Mouse (Mus musculus): ENCODE data around the gene Arxes1. TPM values are rescaled to one million over a fixed set of nuclear protein-coding genes. Genes with fewer than 3 reads are reported as not detected.
"Not testable (repeated sequence)": the region's sequence is repeated elsewhere in the genome, so short reads cannot be mapped to it uniquely, and the experiment has no call there.

Gene Arxes1
- polyA plus RNA-seq, 1 experiment from 2014 or later: 49.3 TPM

DNA sequence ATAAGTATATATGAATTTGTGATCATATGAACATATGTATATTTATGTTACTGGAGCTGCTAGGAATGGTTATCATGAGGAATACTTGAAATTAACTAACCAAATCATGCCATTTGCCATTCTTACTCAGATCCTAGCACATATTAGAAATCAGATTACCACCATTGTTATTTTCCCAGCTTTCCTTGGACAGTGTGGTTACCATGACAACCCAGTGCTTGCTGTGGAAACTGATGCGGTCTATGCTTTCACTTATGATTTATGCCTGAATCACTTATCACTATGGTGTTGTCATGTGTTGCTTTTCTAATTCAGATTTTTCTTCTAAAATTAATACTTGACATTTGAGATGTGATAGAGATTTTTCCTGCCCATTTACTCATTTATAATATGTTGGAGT is 2.8 kb upstream of the Arxes1 start:
- Histone ChIP-seq H3K27me3 (ENCODE audit: control insufficient read depth, insufficient read depth, low read length) (no peaks in the 10 kb centered on the region), H3K4me2 (ENCODE audit: low read depth, low read length, severe bottlenecking) (no peak overlapping the region), H3K27ac (ENCODE audit: low read depth, low read length) (no peak overlapping the region), H3K9me3 (ENCODE audit: control insufficient read depth, low read length) (no peaks in the 10 kb centered on the region), H3K4me3 (ENCODE audit: low read depth, low read length) (no peak overlapping the region), H3K36me3 (ENCODE audit: control insufficient read depth, insufficient read depth, low read length) (no peaks in the 10 kb centered on the region), H3K9ac (ENCODE audit: low read length) (no peak overlapping the region), H3K4me1 (replicated peaks; ENCODE audit: control insufficient read depth, insufficient read depth, low read length) (no peaks in the 10 kb centered on the region)
- 79% methylated on average over 1 of the region's 1 CpGs for WGBS
- DNase-seq (ENCODE audit: low spot score) (no peak), ATAC-seq (replicated peaks; ENCODE audit: low FRiP score) (no peak)

- Histone ChIP-seq H3K9me3 (ENCODE audit: control insufficient read depth, low read length) (no peaks in the 10 kb centered on the region), H3K36me3 (ENCODE audit: control insufficient read depth, insufficient read depth, low read length) (no peaks in the 10 kb centered on the region), H3K27ac (ENCODE audit: low read depth, low read length) (no peak overlapping the region), H3K9ac (ENCODE audit: low read length) (no peak overlapping the region), H3K4me2 (ENCODE audit: low read depth, low read length, severe bottlenecking) (no peak overlapping the region), H3K27me3 (ENCODE audit: control insufficient read depth, insufficient read depth, low read length) (no peaks in the 10 kb centered on the region), H3K4me1 (replicated peaks; ENCODE audit: control insufficient read depth, insufficient read depth, low read length) (no peaks in the 10 kb centered on the region), H3K4me3 (ENCODE audit: low read depth, low read length) (no peak overlapping the region)
- DNase-seq (ENCODE audit: low spot score): no peak
- ATAC-seq (replicated peaks; ENCODE audit: low FRiP score): no peak
- WGBS: 88% methylated on average over 1 of the region's 1 CpGs
These were observed 10.6 kb downstream of the Arxes1 start for GRCm38 (mm10) chrX:136043726-136044125.

GRCm38 (mm10) chrX:136047528-136047927 is 14.4 kb downstream of the Arxes1 start:
- ATAC-seq (replicated peaks; ENCODE audit: low FRiP score): no peak
- no peaks in the 10 kb centered on the region for H3K36me3 ChIP-seq (ENCODE audit: control insufficient read depth, insufficient read depth, low read length)
- 23% methylated on average over 5 of the region's 5 CpGs for WGBS

GRCm38 (mm10) chrX:136051219-136051618 is 18.1 kb downstream of the Arxes1 start:
- ATAC-seq (replicated peaks; ENCODE audit: low FRiP score) (no peak), DNase-seq (ENCODE audit: low spot score) (no peak)
- Histone ChIP-seq H3K9ac (ENCODE audit: low read length) (no peak overlapping the region), H3K4me1 (replicated peaks; ENCODE audit: control insufficient read depth, insufficient read depth, low read length) (no peaks in the 10 kb centered on the region), H3K4me2 (ENCODE audit: low read depth, low read length, severe bottlenecking) (no peak overlapping the region), H3K27ac (ENCODE audit: low read depth, low read length) (no peak overlapping the region), H3K27me3 (ENCODE audit: control insufficient read depth, insufficient read depth, low read length) (0 out of 2 replicates have a peak, but pooled peaks cover 2% of the 10 kb centered on the region), H3K36me3 (ENCODE audit: control insufficient read depth, insufficient read depth, low read length) (no peaks in the 10 kb centered on the region), H3K9me3 (ENCODE audit: control insufficient read depth, low read length) (no peaks in the 10 kb centered on the region), H3K4me3 (ENCODE audit: low read depth, low read length) (no peak overlapping the region)
- 77% methylated on average over 2 of the region's 2 CpGs for WGBS

More at GRCm38 (mm10) chrX:136047528-136047927, 14.4 kb downstream of the Arxes1 start:
- H3K4me3 ChIP-seq (ENCODE audit: low read depth, low read length): no peak overlapping the region
- H3K27me3 ChIP-seq (ENCODE audit: control insufficient read depth, insufficient read depth, low read length): no peaks in the 10 kb centered on the region
- no peak overlapping the region for H3K27ac ChIP-seq (ENCODE audit: low read depth, low read length)
- peak; percentile 58 for DNase-seq (ENCODE audit: low spot score)
- no peak overlapping the region for H3K9ac ChIP-seq (ENCODE audit: low read length)
- no peaks in the 10 kb centered on the region for H3K4me1 ChIP-seq (replicated peaks; ENCODE audit: control insufficient read depth, insufficient read depth, low read length)
- H3K4me2 ChIP-seq (ENCODE audit: low read depth, low read length, severe bottlenecking): no peak overlapping the region
- H3K9me3 ChIP-seq (ENCODE audit: control insufficient read depth, low read length): no peaks in the 10 kb centered on the region

GRCm38 (mm10) chrX:136060698-136061097 is 27.5 kb downstream of the Arxes1 start:
- Histone ChIP-seq H3K4me3 (ENCODE audit: low read depth, low read length) (no peak overlapping the region), H3K9me3 (ENCODE audit: control insufficient read depth, low read length) (no peaks in the 10 kb centered on the region), H3K9ac (ENCODE audit: low read length) (no peak overlapping the region), H3K27ac (ENCODE audit: low read depth, low read length) (no peak overlapping the region), H3K4me1 (replicated peaks; ENCODE audit: control insufficient read depth, insufficient read depth, low read length) (no peaks in the 10 kb centered on the region), H3K4me2 (ENCODE audit: low read depth, low read length, severe bottlenecking) (no peak overlapping the region), H3K36me3 (ENCODE audit: control insufficient read depth, insufficient read depth, low read length) (no peaks in the 10 kb centered on the region), H3K27me3 (ENCODE audit: control insufficient read depth, insufficient read depth, low read length) (no peaks in the 10 kb centered on the region)
- no peak for ATAC-seq (replicated peaks; ENCODE audit: low FRiP score)
- DNase-seq (ENCODE audit: low spot score): no peak
- 89% methylated on average over 1 of the region's 1 CpGs for WGBS

- peak overlapping the region; percentile 31; the same call in 1 of the 2 replicates for H3K4me2 ChIP-seq (ENCODE audit: low read depth, low read length, severe bottlenecking)
- H3K4me3 ChIP-seq (ENCODE audit: low read depth, low read length): peak overlapping the region; percentile 34
- peak; percentile 62 for DNase-seq (ENCODE audit: low spot score)
- H3K9ac ChIP-seq (ENCODE audit: low read length): peak overlapping the region; percentile 58
- 19% methylated on average over 14 of the region's 48 CpGs for WGBS
- ATAC-seq (replicated peaks; ENCODE audit: low FRiP score): peak; percentile 71
- H3K27ac ChIP-seq (ENCODE audit: low read depth, low read length); H3K9me3 ChIP-seq (ENCODE audit: control insufficient read depth, low read length); H3K36me3 ChIP-seq (ENCODE audit: control insufficient read depth, insufficient read depth, low read length); H3K27me3 ChIP-seq (ENCODE audit: control insufficient read depth, insufficient read depth, low read length); H3K4me1 ChIP-seq (replicated peaks; ENCODE audit: control insufficient read depth, insufficient read depth, low read length): not testable (repeated sequence)
These were observed 34.2 kb downstream of the Arxes1 start for GRCm38 (mm10) chrX:136067201-136067991.

- H3K27me3 ChIP-seq (ENCODE audit: control insufficient read depth, insufficient read depth, low read length); H3K9me3 ChIP-seq (ENCODE audit: control insufficient read depth, low read length); H3K4me1 ChIP-seq (replicated peaks; ENCODE audit: control insufficient read depth, insufficient read depth, low read length); H3K36me3 ChIP-seq (ENCODE audit: control insufficient read depth, insufficient read depth, low read length); H3K27ac ChIP-seq (ENCODE audit: low read depth, low read length): not testable (repeated sequence)
- WGBS: no CpG with 5 or more reads among the region's 32 CpGs
- H3K9ac ChIP-seq (ENCODE audit: low read length): peak within 1 kb of the TSS; percentile 58
- peak; percentile 98 for ATAC-seq (replicated peaks; ENCODE audit: low FRiP score)
- peak; percentile 52 for DNase-seq (ENCODE audit: low spot score)
- peak within 1 kb of the TSS; percentile 31; the same call in 1 of the 2 replicates for H3K4me2 ChIP-seq (ENCODE audit: low read depth, low read length, severe bottlenecking)
- H3K4me3 ChIP-seq (ENCODE audit: low read depth, low read length): peak within 1 kb of the TSS; percentile 34
These were observed 34.9 kb downstream of the Arxes1 start, which contains the start of gene Bex2 for GRCm38 (mm10) chrX:136068020-136068419. TSS of gene Bex2 (minus strand) at chrX:136068236.

All from forebrain, embryonic 11.5 days (tissue).